Mouse (Mus musculus) CH12F3 (cell line): ENCODE data around the gene Slc38a10.

Experiments used
- in situ Hi-C: fragments of 300-500 bp; cut with MboI; formaldehyde crosslinking; loops from 2 replicates; pipeline ENCODE4 v1.14.3; 2020; ENCODE audit warnings: low sequenced_read_pairs

The Slc38a10 gene

GRCm38 (mm10) chr11:120151113-120151494, at the start of gene Slc38a10:
Gene Slc38a10, minus strand, starts transcription at chr11:120151346.
- in situ Hi-C loops, result no loop called here

GRCm38 (mm10) chr11:120200621-120201020, 49.5 kb upstream of the Slc38a10 start:
- in situ Hi-C loops, result no loop called here

DNA sequence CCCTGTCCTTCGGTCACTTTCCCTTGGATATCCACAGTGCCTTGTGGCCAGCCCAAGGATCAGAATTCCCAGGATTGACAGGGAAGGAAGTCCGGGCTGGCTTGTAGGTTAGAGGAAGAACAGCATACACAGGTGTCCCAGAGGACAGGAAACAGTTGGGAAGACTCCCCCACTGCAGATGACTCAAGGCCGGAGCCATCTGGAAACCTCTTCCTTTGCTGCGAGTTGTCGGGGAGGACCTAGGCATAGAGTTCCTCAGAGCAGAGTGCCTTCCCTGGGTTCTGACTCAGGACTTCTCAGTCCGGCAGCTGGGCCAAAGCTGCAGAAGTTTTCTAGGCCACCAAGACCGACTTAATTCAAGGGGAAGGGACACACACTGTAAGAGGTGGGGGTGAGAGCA, 48.6 kb upstream of the Slc38a10 start:
- in situ Hi-C loops, result no loop called here

- in situ Hi-C loops, result no loop called here
These were observed 47.7 kb upstream of the Slc38a10 start for GRCm38 (mm10) chr11:120198831-120199230.

DNA sequence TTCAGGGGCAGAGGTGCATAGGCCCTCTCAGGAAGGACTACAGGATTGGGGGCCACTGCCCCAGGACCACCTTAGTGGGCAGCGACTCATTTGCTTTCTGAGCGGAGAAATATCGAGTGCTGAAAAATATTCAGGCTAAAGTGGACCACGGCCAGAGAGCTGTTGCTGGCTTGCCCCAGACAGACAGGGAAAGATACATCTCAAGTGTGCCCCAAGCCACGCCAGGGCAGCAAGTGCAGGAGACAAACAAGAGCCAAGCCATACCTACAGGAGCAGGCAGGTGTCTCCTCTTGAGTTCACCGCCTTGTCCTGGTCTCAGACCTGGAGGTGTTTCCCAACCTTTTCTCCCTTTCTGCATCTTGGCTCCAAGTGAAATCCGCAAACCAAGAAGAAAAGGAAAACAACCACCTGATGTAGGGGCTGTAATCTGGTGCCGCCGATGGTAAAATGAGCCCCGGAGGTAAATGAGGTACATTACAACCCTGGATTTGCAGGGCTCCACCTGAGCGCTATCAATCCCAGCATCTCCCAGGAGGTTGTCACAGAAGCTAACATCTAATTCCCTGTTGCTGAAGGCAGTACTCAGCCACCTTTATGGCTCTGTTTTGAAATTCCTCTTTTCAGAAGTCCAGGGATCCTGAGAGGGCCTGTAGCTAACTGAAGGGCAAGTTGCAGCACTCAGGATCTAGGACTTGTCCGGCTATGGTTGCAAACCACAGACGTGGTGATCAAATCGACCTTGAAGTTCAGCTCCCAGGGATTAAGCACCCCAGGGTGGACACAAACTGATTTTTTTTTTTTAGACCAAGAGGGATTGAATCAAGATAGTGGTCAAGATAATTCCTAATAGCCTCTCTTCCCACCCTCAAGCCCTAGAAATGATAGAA, 39.6 kb upstream of the Slc38a10 start:
- in situ Hi-C loops, result no loop called here

GRCm38 (mm10) chr11:120189459-120190312, 38.5 kb upstream of the Slc38a10 start:
- in situ Hi-C loops, result no loop called here

GRCm38 (mm10) chr11:120188481-120189441, 37.6 kb upstream of the Slc38a10 start:
- in situ Hi-C loops, result no loop called here

- in situ Hi-C loops, result no loop called here
These were observed 36.9 kb upstream of the Slc38a10 start for GRCm38 (mm10) chr11:120188102-120188480.

GRCm38 (mm10) chr11:120187236-120188101, 36.3 kb upstream of the Slc38a10 start:
- in situ Hi-C loops, result no loop called here

GRCm38 (mm10) chr11:120186821-120187235, 35.7 kb upstream of the Slc38a10 start:
- in situ Hi-C loops, result no loop called here

- in situ Hi-C loops, result no loop called here
These were observed 35.1 kb upstream of the Slc38a10 start for GRCm38 (mm10) chr11:120186145-120186740.

DNA sequence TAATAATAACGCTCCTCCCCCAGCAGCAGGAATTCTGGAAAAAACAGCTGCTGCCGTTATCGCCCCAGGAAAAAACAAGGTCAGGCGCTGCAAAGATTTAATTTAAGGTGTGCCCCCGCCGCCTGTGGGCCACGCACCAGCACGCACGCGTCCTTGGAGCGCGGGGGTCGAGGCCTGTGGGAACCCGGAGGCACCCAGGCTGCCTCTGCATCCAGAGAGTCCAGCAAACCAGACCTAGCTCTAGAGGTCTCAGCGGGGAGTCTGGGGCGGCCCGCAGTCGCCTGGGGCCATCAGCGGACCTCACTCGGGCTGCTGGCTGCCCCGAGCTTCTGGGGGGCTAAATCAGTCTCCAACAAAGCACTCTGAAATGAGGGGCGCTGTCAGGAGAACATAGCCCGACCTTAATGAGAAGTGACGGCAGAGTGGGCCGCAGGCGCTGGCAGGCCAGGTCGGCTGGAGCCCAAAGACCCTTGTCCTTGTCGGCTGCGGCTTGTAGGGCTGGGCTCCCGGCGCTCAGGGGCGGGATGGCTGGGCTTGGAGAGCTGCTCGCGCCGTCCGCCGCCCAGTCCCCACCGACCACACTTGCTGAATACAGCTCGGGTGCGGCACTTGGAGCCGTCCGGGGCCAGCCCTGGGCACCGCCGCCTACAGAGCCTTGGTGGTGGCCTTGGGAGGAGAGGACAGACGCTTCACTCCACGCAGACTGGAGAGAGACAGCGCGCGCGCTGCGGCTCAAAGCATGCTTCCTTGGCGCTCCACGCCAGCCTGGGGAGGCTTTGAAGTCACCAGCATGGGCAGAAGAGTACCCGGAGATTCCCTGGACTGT, 34.4 kb upstream of the Slc38a10 start:
- in situ Hi-C loops, result no loop called here

- in situ Hi-C loops, result no loop called here
These were observed 33.5 kb upstream of the Slc38a10 start for GRCm38 (mm10) chr11:120184371-120185315.

- in situ Hi-C loops, result no loop called here
These were observed 32.6 kb upstream of the Slc38a10 start for GRCm38 (mm10) chr11:120183708-120184107.

GRCm38 (mm10) chr11:120183180-120183579, 32.0 kb upstream of the Slc38a10 start:
- in situ Hi-C loops, result no loop called here

DNA sequence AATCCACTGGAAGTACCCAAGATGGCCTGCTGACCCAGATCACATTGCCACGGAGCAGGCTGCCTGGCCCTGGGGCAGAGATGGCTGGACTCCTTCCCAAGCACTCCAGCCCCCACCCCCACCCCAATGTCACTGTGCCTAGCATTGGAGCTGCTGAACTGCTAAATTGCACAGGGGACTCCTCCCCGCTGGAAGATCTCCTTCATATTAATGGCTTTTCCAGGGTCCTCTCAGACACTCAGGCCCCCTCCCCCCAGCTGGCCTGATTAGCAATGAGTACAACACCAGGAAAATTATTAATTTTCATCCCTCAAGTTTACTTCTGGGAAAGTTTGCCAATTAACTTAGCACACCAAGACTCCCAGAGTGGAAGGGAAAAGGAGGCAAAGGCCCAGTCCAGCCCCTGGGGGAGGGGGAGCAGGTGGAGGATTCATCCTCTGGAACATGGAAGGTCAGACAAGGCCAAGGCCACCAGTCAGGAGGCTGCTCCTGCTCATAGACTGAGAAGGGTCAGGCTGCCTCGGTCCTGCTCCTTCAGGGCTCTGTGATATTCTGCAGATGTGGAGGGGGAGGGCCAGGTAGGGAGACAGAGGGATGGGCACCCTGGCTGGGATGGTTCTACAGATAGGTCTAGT, 31.4 kb upstream of the Slc38a10 start:
- in situ Hi-C loops, result no loop called here

DNA sequence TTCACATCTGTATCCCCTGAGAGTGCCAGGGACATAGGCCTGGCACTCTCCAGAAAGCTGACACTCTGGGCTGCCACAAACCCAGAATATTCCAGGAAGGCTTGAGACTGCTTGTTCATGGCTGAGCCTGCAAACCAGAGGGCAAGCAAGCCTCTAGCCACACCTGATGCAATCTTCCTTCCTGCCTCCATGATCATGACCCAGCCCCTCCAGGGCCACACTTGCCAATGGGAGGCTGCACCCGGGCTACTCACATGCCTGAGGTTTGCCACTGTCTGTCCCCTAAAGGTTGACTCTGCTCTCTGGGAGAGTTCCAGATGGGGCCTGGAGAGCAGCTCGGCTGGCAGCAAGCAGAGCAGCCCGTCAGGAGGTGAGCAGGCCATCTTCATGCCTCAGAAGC, 30.2 kb upstream of the Slc38a10 start:
- in situ Hi-C loops, result no loop called here
